Mouse (Mus musculus): ENCODE data around the gene Fam173b. TPM values are rescaled to one million over a fixed set of nuclear protein-coding genes. Genes with fewer than 3 reads are reported as not detected.

Fam173b gene
- total and polyA plus RNA-seq, 2 experiments from 2014 or later, result 7.0 to 10.7 TPM

- no peak overlapping the region for H3K27ac ChIP-seq (ENCODE audit: low read depth, low read length)
- ATAC-seq (no peak), DNase-seq (no peak)
- WGBS, result 73% methylated on average over 4 of the region's 4 CpGs
- H3K4me1 ChIP-seq (ENCODE audit: insufficient read depth), result peaks cover 18% of the 10 kb centered on the region; the same call in 1 of the 2 replicates
- no peak overlapping the region for H3K4me3 ChIP-seq (ENCODE audit: low read depth, low read length)
- H3K9ac ChIP-seq, result no peak overlapping the region
- no peaks in the 10 kb centered on the region for H3K9me3 ChIP-seq (ENCODE audit: low read length)
- no peak for TF ChIP-seq CTCF (IDR thresholded peaks at IDR 0.05; ENCODE audit: low read depth)
- H3K27me3 ChIP-seq (ENCODE audit: insufficient read depth, low read length), result no peaks in the 10 kb centered on the region
- peaks cover 18% of the 10 kb centered on the region for H3K36me3 ChIP-seq (ENCODE audit: insufficient read depth)
- peak overlapping the region; percentile 91 for H3K4me2 ChIP-seq (ENCODE audit: low read depth)
These were observed 1.8 kb upstream of the Fam173b start for GRCm38 (mm10) chr15:31599834-31600233.

- Histone ChIP-seq H3K4me3 (ENCODE audit: low read depth, low read length) (peak overlapping the region; percentile 85), H3K27me3 (ENCODE audit: insufficient read depth, low read length) (no peaks in the 10 kb centered on the region), H3K9ac (peak overlapping the region; percentile 83), H3K27ac (ENCODE audit: low read depth, low read length) (peak overlapping the region; percentile 91), H3K36me3 (ENCODE audit: insufficient read depth) (peaks cover 6% of the 10 kb centered on the region; the same call in 1 of the 2 replicates), H3K9me3 (ENCODE audit: low read length) (no peaks in the 10 kb centered on the region), H3K4me1 (ENCODE audit: insufficient read depth) (peaks cover 18% of the 10 kb centered on the region; the same call in 1 of the 2 replicates), H3K4me2 (ENCODE audit: low read depth) (peak overlapping the region; percentile 91)
- WGBS, result 0% methylated on average over 32 of the region's 33 CpGs
- TF ChIP-seq CTCF (IDR thresholded peaks at IDR 0.05; ENCODE audit: low read depth), result no peak
- ATAC-seq, result peak; percentile 72
- no peak for DNase-seq
These were observed 390 bp upstream of the Fam173b start for GRCm38 (mm10) chr15:31601279-31601645.

GRCm38 (mm10) chr15:31602426-31602825 is 774 bp downstream of the Fam173b start:
- H3K9ac ChIP-seq, result peak overlapping the region; percentile 74

GRCm38 (mm10) chr15:31603113-31603512 is 1.5 kb downstream of the Fam173b start:
- DNase-seq (no peak), ATAC-seq (no peak)
- Histone ChIP-seq H3K36me3 (ENCODE audit: insufficient read depth) (no peaks in the 10 kb centered on the region), H3K4me1 (ENCODE audit: insufficient read depth) (peaks cover 18% of the 10 kb centered on the region; the same call in 1 of the 2 replicates), H3K27ac (ENCODE audit: low read depth, low read length) (no peak overlapping the region), H3K27me3 (ENCODE audit: insufficient read depth, low read length) (no peaks in the 10 kb centered on the region), H3K4me3 (ENCODE audit: low read depth, low read length) (no peak overlapping the region), H3K9ac (peak overlapping the region; percentile 74), H3K9me3 (ENCODE audit: low read length) (no peaks in the 10 kb centered on the region), H3K4me2 (ENCODE audit: low read depth) (peak overlapping the region; percentile 50)
- 87% methylated on average over 13 of the region's 13 CpGs for WGBS
- no peak for TF ChIP-seq CTCF (IDR thresholded peaks at IDR 0.05; ENCODE audit: low read depth)

More at GRCm38 (mm10) chr15:31602426-31602825, 774 bp downstream of the Fam173b start:
- peak overlapping the region; percentile 91 for H3K27ac ChIP-seq (ENCODE audit: low read depth, low read length)
- 2% methylated on average over 15 of the region's 15 CpGs for WGBS
- H3K4me3 ChIP-seq (ENCODE audit: low read depth, low read length), result peak overlapping the region; percentile 85
- no peaks in the 10 kb centered on the region for H3K27me3 ChIP-seq (ENCODE audit: insufficient read depth, low read length)
- DNase-seq, result peak; percentile 86
- peaks cover 18% of the 10 kb centered on the region; the same call in 1 of the 2 replicates for H3K4me1 ChIP-seq (ENCODE audit: insufficient read depth)
- peak; percentile 79 for ATAC-seq
- 0 out of 2 replicates have a peak, but pooled peaks cover 3% of the 10 kb centered on the region for H3K36me3 ChIP-seq (ENCODE audit: insufficient read depth)
- H3K9me3 ChIP-seq (ENCODE audit: low read length), result no peaks in the 10 kb centered on the region
- TF ChIP-seq CTCF (IDR thresholded peaks at IDR 0.05; ENCODE audit: low read depth), result peak; percentile 79
- H3K4me2 ChIP-seq (ENCODE audit: low read depth), result peak overlapping the region; percentile 50

- Histone ChIP-seq H3K36me3 (ENCODE audit: insufficient read depth) (no peaks in the 10 kb centered on the region), H3K27me3 (ENCODE audit: insufficient read depth, low read length) (no peaks in the 10 kb centered on the region), H3K27ac (ENCODE audit: low read depth, low read length) (no peak overlapping the region), H3K4me2 (ENCODE audit: low read depth) (no peak overlapping the region), H3K4me3 (ENCODE audit: low read depth, low read length) (no peak overlapping the region), H3K9ac (no peak overlapping the region), H3K9me3 (ENCODE audit: low read length) (no peaks in the 10 kb centered on the region), H3K4me1 (ENCODE audit: insufficient read depth) (0 out of 2 replicates have a peak, but pooled peaks cover 4% of the 10 kb centered on the region)
- DNase-seq (no peak), ATAC-seq (no peak)
- TF ChIP-seq CTCF (IDR thresholded peaks at IDR 0.05; ENCODE audit: low read depth), result no peak
- WGBS, result 65% methylated on average over 6 of the region's 6 CpGs
These were observed 5.2 kb downstream of the Fam173b start for GRCm38 (mm10) chr15:31606821-31607220.

GRCm38 (mm10) chr15:31611027-31611426 is 9.4 kb downstream of the Fam173b start:
- WGBS, result 37% methylated on average over 3 of the region's 3 CpGs
- ATAC-seq, result peak; percentile 89
- H3K9me3 ChIP-seq (ENCODE audit: low read length), result no peaks in the 10 kb centered on the region

GRCm38 (mm10) chr15:31611976-31612375 is 10.3 kb downstream of the Fam173b start:
- H3K9ac ChIP-seq, result no peak overlapping the region
- ATAC-seq, result no peak
- TF ChIP-seq CTCF (IDR thresholded peaks at IDR 0.05; ENCODE audit: low read depth), result no peak
- H3K4me1 ChIP-seq (ENCODE audit: insufficient read depth), result no peaks in the 10 kb centered on the region
- peaks cover 4% of the 10 kb centered on the region; the same call in 1 of the 2 replicates for H3K36me3 ChIP-seq (ENCODE audit: insufficient read depth)
- no peaks in the 10 kb centered on the region for H3K27me3 ChIP-seq (ENCODE audit: insufficient read depth, low read length)
- no peak overlapping the region for H3K4me2 ChIP-seq (ENCODE audit: low read depth)
- no peak overlapping the region for H3K4me3 ChIP-seq (ENCODE audit: low read depth, low read length)
- no peak overlapping the region for H3K27ac ChIP-seq (ENCODE audit: low read depth, low read length)
- no peak for DNase-seq
- H3K9me3 ChIP-seq (ENCODE audit: low read length), result no peaks in the 10 kb centered on the region
- WGBS, result 90% methylated on average over 4 of the region's 4 CpGs

More at GRCm38 (mm10) chr15:31611027-31611426, 9.4 kb downstream of the Fam173b start:
- no peak overlapping the region for H3K4me2 ChIP-seq (ENCODE audit: low read depth)
- no peak overlapping the region for H3K27ac ChIP-seq (ENCODE audit: low read depth, low read length)
- peak; percentile 78 for DNase-seq
- H3K27me3 ChIP-seq (ENCODE audit: insufficient read depth, low read length), result no peaks in the 10 kb centered on the region
- H3K4me3 ChIP-seq (ENCODE audit: low read depth, low read length), result no peak overlapping the region
- no peaks in the 10 kb centered on the region for H3K4me1 ChIP-seq (ENCODE audit: insufficient read depth)
- peak; percentile 77 for TF ChIP-seq CTCF (IDR thresholded peaks at IDR 0.05; ENCODE audit: low read depth)
- H3K9ac ChIP-seq, result no peak overlapping the region
- H3K36me3 ChIP-seq (ENCODE audit: insufficient read depth), result no peaks in the 10 kb centered on the region; the same call in 1 of the 2 replicates
